Mouse (Mus musculus) lung, adult 2 months (tissue): ENCODE results near the gene Asxl2.

Source experiments
- CTCF ChIP-seq: fragments of 200-500 bp; IDR thresholded peaks from 2 replicates; pipeline ENCODE4 v1.5.1; 2011; ENCODE audit warnings: mild to moderate bottlenecking, low read length, control low read depth; ENCODE audit not compliant: insufficient read depth
- POLR2A ChIP-seq: fragments of 200-500 bp; IDR thresholded peaks from 2 replicates; pipeline ENCODE4 v1.6.1; 2011; ENCODE audit warnings: low read depth, mild to moderate bottlenecking, control low read depth, low read length, borderline replicate concordance; ENCODE audit errors: extremely low read depth

DNA sequence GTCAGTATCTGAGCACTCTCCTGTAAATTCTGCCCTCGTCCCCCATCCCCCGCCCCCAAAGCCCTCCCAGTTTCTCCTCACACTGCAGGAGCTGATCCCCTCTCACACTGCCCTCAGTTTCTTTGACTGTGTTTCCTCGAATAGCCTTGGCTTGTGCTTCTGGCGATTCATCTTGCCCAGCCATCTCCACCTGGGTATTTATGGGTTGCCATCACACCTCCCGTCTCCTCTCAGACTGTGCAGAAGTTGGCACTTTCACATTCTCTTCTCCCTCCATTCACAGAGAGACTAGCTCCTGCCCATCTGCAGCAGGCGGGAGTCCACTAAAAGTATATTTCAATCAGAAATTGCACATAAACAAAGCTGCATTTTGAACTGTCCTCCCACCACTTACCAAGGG, 120.1 kb downstream of the Asxl2 start:
- TF ChIP-seq POLR2A (no peak), CTCF (no peak)
